Mouse (Mus musculus): ENCODE measurements around the gene Ramp3.

- no peak for TF ChIP-seq CTCF (conservative IDR thresholded peaks at IDR 0.05; ENCODE audit: low read length)
- TF ChIP-seq NANOG (IDR thresholded peaks at IDR 0.05; ENCODE audit: borderline replicate concordance, low read length): no peak
These were observed 68.6 kb downstream of the Ramp3 start for GRCm38 (mm10) chr11:6726921-6727320.

Measured in E14TG2a.4 (cell line).